9 mouse cellular contexts compared by ENCODE assay signal in the genomic region with DNA sequence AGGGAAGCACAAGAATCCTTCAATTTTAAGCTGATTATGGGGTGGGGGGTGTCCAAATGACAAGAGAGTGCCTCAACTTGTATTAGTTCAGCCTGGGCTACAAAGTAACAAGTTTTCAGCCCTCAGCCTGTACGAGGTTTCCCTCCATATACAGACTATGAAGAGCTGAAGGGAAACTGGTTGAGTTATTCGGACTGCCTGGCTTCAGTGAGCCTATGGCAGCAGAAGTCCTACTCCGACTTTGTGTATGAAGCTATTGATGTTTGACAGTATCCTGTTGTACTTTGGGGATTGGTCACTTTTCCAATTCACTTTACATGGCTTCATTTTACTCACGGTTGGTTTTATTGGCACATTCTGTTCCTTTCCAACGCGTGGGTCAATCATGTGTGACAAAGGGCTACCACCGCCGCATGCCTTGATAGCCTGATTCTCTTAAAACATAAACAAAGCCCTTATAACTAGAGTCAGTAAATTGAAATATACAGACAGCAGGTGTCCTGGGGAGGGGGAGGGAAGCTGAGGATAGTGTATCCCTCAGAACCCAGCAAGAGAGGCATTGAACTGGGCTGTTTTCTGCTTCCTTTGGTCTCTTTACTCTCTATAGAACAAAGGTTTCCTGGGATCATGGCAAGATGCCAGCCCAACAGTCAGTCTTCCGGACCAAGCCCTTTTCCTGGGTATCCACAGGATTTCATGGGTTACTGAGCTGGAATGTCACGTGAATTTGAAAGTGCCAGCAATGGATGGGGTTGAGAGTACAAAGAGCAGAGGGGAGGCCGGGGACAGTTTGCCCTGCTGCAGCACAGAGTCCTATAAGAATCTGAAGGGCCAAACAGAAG.
A peak's percentile ranks its signal among the peaks of the same experiment; 100 is the strongest.
DNase-seq lines count a peak whose midpoint lies in the region; ATAC-seq lines count a peak whose summit lies in the region.
"Had no signal": no experiment of that assay in that cellular context is flagged by ENCODE, and none has a peak within 500 bp of the region (broad histone marks: within the 10 kb centered on the region; RNA-seq: fewer than 3 reads in every experiment).

No protein-coding gene starts in this region.

- WGBS in embryonic facial prominence, embryonic 14.5 days, result 69% methylated on average over 11 of the region's 11 CpGs
- 66% methylated on average over 11 of the region's 11 CpGs for WGBS in intestine, embryonic 16.5 days
- WGBS in midbrain, embryonic 11.5 days, result 50% methylated on average over 11 of the region's 11 CpGs

- H3K4me3 ChIP-seq in embryonic facial prominence, embryonic 14.5 days (ENCODE audit: low read depth, low read length), result no peak overlapping the region
- no peak overlapping the region for H3K4me3 ChIP-seq in intestine, embryonic 16.5 days (ENCODE audit: low read length)
- H3K4me3 ChIP-seq in midbrain, embryonic 11.5 days (ENCODE audit: low read depth, low read length), result no peak overlapping the region

- no peak overlapping the region for H3K4me2 ChIP-seq in embryonic facial prominence, embryonic 14.5 days (ENCODE audit: low read depth, low read length)
- H3K4me2 ChIP-seq in intestine, embryonic 16.5 days (ENCODE audit: low read depth, low read length), result no peak overlapping the region
- H3K4me2 ChIP-seq in midbrain, embryonic 11.5 days, result no peak overlapping the region
- H3K4me2 ChIP-seq: liver, embryonic 11.5 days had no signal

- no peaks in the 10 kb centered on the region for H3K9me3 ChIP-seq in embryonic facial prominence, embryonic 14.5 days (ENCODE audit: control insufficient read depth, low read length)
- H3K9me3 ChIP-seq in intestine, embryonic 16.5 days (ENCODE audit: control insufficient read depth, low read length), result no peaks in the 10 kb centered on the region
- no peaks in the 10 kb centered on the region for H3K9me3 ChIP-seq in midbrain, embryonic 11.5 days (ENCODE audit: control insufficient read depth, low read length)

- H3K36me3 ChIP-seq in embryonic facial prominence, embryonic 14.5 days (ENCODE audit: control insufficient read depth, insufficient read depth, low read length), result no peaks in the 10 kb centered on the region
- H3K36me3 ChIP-seq in intestine, embryonic 16.5 days (ENCODE audit: control insufficient read depth, insufficient read depth, low read length), result no peaks in the 10 kb centered on the region
- no peaks in the 10 kb centered on the region for H3K36me3 ChIP-seq in midbrain, embryonic 11.5 days (ENCODE audit: control insufficient read depth, insufficient read depth, low read length)

- peak; percentile 53 to 72 for DNase-seq in cerebellum, postnatal 14 days
- DNase-seq in embryonic facial prominence, embryonic 14.5 days (ENCODE audit: low spot score), result peak; percentile 71
- DNase-seq in midbrain, embryonic 11.5 days (ENCODE audit: low spot score, missing footprints), result peak; percentile 86
- no peak for DNase-seq in adrenal gland, postnatal 4 days (ENCODE audit: low spot score in 2 of 2)
- no peak for DNase-seq in layer of hippocampus, adult 18-20 months (ENCODE audit: low spot score in 2 of 2)

- peaks cover 12% of the 10 kb centered on the region for H3K4me1 ChIP-seq in embryonic facial prominence, embryonic 14.5 days (ENCODE audit: control insufficient read depth, insufficient read depth, low read length)
- H3K4me1 ChIP-seq in intestine, embryonic 16.5 days (ENCODE audit: control insufficient read depth, insufficient read depth, low read length), result no peaks in the 10 kb centered on the region; the same call in none of the 2 replicates
- no peaks in the 10 kb centered on the region for H3K4me1 ChIP-seq in midbrain, embryonic 11.5 days (ENCODE audit: control insufficient read depth, insufficient read depth, low read length)

- H3K27ac ChIP-seq in embryonic facial prominence, embryonic 14.5 days (replicated peaks; ENCODE audit: low read depth, low read length), result no peak overlapping the region
- no peak overlapping the region for H3K27ac ChIP-seq in intestine, embryonic 16.5 days (ENCODE audit: low read length)
- no peak overlapping the region; the same call in 1 of the 2 replicates for H3K27ac ChIP-seq in midbrain, embryonic 11.5 days (ENCODE audit: low read depth, low read length)

- no peak overlapping the region for H3K9ac ChIP-seq in embryonic facial prominence, embryonic 14.5 days (ENCODE audit: low read depth, low read length)
- no peak overlapping the region for H3K9ac ChIP-seq in intestine, embryonic 16.5 days (ENCODE audit: low read depth, low read length)
- H3K9ac ChIP-seq in midbrain, embryonic 11.5 days (ENCODE audit: low read length), result no peak overlapping the region

- ATAC-seq in cerebellum, adult (ENCODE audit: insufficient number of reproducible peaks, low FRiP score, low TSS enrichment), result no peak
- peak; percentile 64 for ATAC-seq in embryonic facial prominence, embryonic 14.5 days (ENCODE audit: low read depth)
- peak; percentile 80 for ATAC-seq in intestine, embryonic 16.5 days
- ATAC-seq in midbrain, embryonic 11.5 days (ENCODE audit: low FRiP score), result peak; percentile 75
- ATAC-seq in CD4-positive, CD25-positive, alpha-beta regulatory T cell, adult 4 months, result no peak

- H3K27me3 ChIP-seq in embryonic facial prominence, embryonic 14.5 days (replicated peaks; ENCODE audit: control insufficient read depth, insufficient read depth, low read length), result no peaks in the 10 kb centered on the region
- H3K27me3 ChIP-seq in intestine, embryonic 16.5 days (replicated peaks; ENCODE audit: control insufficient read depth, insufficient read depth, low read length), result no peaks in the 10 kb centered on the region
- no peaks in the 10 kb centered on the region for H3K27me3 ChIP-seq in midbrain, embryonic 11.5 days (ENCODE audit: control insufficient read depth, insufficient read depth, low read length)

Comparison
In these comparisons a context has a peak if more than half of its experiments do, and no peak if none do; other contexts are left out.
1. DNase-seq: peak in cerebellum, postnatal 14 days (2 of 2), embryonic facial prominence, embryonic 14.5 days (single experiment) and midbrain, embryonic 11.5 days (single experiment); none in adrenal gland, postnatal 4 days (0 of 2) and layer of hippocampus, adult 18-20 months (0 of 2).
2. ATAC-seq: peak in embryonic facial prominence, embryonic 14.5 days (single experiment), intestine, embryonic 16.5 days (single experiment) and midbrain, embryonic 11.5 days (single experiment); none in cerebellum, adult (single experiment) and CD4-positive, CD25-positive, alpha-beta regulatory T cell, adult 4 months (single experiment).